Mouse (Mus musculus): ENCODE data around the gene Dse.
"Not testable (repeated sequence)": the region's sequence is repeated elsewhere in the genome, so short reads cannot be mapped to it uniquely, and the experiment has no call there.

The Dse gene

DNA sequence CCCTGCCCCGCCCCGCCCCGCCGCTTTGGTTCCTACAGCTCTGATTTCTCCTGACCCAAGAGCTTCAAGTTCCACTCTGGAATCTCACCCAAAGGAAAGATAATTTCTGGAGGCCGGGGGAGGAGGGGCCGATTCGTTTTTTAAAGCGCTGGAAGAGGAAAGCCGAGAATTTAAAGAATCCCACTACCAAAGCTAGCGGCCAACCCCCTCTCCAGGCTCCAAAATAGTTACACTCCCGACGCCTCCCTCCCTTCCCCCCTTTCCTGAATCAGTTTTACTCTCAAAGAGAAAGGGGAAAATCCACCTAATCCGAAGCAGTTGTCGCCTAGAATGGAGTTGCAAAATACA lies at the start of gene Dse:
TSS of gene Dse (minus strand) at position 213 of the 348 bp plus-strand sequence.
- DNase-seq (ENCODE audit: low spot score) = no peak

GRCm38 (mm10) chr10:34252833-34253232 lies 45.3 kb upstream of the Dse start:
- DNase-seq (ENCODE audit: low spot score) = not testable (repeated sequence)

GRCm38 (mm10) chr10:34249594-34249993 lies 42.1 kb upstream of the Dse start:
- DNase-seq (ENCODE audit: low spot score) = no peak

DNA sequence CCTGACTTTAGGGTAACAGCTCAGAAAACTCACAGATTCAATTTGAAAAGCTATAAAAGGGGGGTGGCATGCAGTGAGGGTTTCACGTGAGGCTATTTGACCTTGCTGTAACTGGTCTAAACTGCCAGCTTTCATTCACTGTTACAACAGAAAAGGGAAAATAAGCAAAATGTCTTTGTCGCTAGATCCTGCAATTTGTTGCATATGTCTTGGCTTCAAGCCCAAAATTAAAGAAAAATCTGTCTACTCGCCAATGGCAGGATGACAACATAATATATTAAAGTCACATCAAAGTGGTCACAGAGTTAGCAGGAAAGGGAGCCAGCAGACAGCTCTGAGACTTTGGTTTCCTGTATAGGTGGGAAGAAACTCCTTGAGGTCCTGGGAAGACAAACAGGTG lies 40.2 kb upstream of the Dse start:
- no peak for DNase-seq (ENCODE audit: low spot score)

GRCm38 (mm10) chr10:34246106-34246505 lies 38.6 kb upstream of the Dse start:
- DNase-seq (ENCODE audit: low spot score) = no peak

- no peak for DNase-seq (ENCODE audit: low spot score)
Observed at GRCm38 (mm10) chr10:34244745-34245144, 37.2 kb upstream of the Dse start.

- no peak for DNase-seq (ENCODE audit: low spot score)
Observed at GRCm38 (mm10) chr10:34238536-34238935, 31.0 kb upstream of the Dse start.

DNA sequence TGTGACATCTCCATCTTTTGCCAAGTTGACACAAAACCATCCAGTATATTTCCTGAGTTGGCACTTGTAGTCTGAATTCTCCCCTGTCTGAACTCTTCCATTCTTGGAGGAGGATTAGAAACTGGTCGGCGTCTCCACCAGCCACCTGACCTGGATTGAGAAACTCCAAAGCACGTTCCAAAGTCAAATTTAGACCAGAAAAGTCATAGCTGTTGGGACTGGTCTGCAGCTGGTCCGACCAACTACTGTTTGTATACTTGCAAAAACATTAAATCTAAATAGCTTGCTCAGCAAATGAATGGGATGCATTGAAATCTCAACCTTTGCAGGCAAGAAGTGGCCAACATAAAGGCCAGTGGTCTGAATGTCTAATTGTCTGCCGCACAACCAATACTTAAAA lies 29.1 kb upstream of the Dse start:
- DNase-seq (ENCODE audit: low spot score) = no peak

- DNase-seq (ENCODE audit: low spot score) = no peak
Observed at GRCm38 (mm10) chr10:34235384-34235783, 27.9 kb upstream of the Dse start.

DNA sequence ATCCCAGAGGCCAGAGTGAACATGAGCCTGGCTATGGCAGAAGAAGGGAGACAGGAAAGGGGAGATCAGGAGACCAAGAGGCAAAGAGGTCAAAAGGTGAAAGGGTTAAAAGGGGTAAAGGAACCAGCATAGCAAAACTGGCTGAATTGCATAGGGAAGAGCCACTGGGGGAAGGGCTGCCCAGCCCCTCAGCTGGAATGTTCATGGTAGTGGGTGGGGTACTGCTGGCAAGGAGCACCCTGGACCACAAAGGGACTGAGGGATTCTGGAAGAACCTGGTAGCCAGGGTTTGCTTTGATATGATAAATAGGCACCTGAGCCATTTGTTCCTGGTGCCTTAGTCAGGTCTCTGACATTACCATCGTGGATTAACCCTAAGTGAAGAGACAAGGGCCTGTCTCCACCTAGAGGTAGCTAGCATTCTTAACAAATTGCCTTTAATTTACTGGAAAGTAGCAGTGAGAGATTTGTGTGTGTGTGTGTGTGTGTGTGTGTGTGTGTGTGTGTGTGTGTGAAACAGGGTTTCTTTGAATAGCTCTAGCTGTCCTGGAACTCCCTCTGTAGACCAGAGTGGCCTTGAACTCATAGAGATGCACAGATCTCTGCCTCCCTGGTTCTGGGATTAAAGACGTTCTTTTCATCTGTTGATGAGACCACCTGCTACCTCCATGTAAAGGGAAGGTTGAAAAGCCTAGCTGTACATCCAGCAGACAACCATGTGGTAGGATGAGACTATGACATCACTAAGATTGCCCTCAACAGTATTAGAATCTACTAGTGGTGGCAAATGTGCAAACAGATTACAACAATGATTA lies 26.6 kb upstream of the Dse start:
- no peak for DNase-seq (ENCODE audit: low spot score)

DNA sequence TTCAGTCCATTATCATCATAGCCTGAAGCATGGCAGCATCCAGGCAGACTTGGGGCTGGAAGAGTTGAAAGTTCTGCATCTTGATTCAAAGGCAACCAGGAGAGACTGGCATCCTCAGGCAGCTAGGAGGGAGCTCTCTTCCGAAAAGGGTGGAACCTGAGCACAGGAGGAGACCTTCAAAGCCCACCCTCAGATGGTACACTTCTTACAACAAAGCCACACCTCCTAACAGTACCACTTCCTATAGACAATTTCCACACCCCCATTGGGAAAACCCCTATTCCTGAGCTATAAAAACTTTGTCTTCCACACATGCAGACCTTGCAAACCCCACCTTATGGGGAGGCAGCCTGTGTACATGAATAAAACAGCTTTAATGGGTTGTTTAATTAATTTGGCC lies 25.9 kb upstream of the Dse start:
- DNase-seq (ENCODE audit: low spot score) = no peak

GRCm38 (mm10) chr10:34230121-34230675 lies 22.7 kb upstream of the Dse start:
- no peak for DNase-seq (ENCODE audit: low spot score)

DNA sequence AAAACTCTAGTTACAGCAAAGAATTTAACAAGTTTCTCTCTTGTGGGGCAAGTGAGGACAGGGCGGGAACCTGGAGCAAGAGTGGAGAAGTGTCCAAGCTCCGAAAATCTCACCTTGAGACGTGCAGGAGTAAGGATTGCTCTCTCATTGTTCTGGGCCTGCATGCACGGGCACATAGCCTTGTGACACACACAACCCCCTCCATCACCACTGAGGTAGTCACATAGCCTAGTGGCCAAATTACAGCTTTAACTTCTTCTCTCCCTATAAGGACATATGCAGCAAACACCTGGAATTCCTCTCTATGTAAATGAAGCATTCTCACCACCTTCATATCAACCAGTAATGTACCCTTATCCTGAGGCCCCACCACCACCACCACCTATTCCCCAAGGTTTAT lies 22.0 kb upstream of the Dse start:
- DNase-seq (ENCODE audit: low spot score) = no peak

- no peak for DNase-seq (ENCODE audit: low spot score)
Observed at GRCm38 (mm10) chr10:34223660-34224059, 16.1 kb upstream of the Dse start.

GRCm38 (mm10) chr10:34221909-34222620 lies 14.6 kb upstream of the Dse start:
- DNase-seq (ENCODE audit: low spot score) = no peak

DNA sequence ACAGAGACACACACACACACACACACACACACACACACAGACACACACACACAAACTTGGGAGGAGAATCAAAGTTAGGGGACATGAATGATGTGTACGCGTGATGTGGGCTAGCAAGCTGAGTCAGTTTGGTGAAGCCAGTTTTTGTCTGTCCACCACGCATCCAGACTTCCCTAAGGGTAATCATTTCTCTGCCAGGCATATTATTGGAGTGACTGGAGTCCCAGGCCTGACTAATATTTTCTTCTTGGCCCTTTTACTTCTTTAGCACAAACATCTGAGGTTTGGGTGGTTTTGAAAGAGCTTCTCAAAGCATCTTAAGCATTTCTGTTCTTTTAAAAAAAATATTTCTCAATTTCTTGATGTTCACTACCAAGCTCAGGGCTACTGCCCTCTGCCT lies 10.7 kb upstream of the Dse start:
- DNase-seq (ENCODE audit: low spot score) = no peak

GRCm38 (mm10) chr10:34215667-34216066 lies 8.2 kb upstream of the Dse start:
- DNase-seq (ENCODE audit: low spot score) = no peak

DNA sequence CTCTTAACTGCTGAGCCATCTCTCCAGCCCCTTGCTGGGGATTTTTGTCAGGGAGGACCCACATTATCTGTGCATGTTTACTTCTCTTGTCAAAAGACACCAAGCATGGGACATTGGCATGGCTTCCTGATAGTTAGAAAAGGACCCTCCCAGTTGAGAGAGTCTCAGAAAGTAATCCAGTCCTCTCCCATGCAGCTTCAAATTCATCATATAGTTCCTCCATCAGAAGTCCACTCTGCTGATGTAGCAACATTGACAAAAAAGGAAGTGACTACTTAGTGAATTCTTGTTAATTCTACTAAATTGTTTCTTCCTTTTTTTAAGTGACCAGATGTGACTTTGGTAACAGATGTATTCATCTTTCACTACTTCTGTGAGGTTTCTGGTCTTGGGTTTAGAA lies 2.4 kb upstream of the Dse start:
- no peak for DNase-seq (ENCODE audit: low spot score)

DNA sequence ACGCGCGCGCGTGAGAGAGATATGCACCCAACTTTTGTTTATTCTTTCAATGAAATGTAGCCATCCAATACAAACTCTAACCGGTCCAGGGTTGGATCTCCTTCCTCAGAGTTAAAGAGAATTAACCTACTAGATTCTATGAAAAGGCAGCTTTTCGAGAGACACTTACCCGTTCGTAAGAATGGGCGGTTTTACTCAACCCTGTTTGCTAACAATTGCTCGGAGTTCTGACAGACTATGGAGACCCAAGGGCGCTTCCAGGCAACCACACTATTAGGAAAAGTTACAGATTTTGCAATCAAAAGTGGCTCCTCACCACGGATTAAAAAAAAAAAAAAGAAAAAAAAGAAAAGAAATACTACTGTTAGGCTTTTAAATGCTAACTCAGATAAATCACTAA lies 516 bp upstream of the Dse start:
- no peak for DNase-seq (ENCODE audit: low spot score)

GRCm38 (mm10) chr10:34206783-34207502 lies 572 bp downstream of the Dse start:
- peak; percentile 58 for DNase-seq (ENCODE audit: low spot score)

- DNase-seq (ENCODE audit: low spot score) = peak; percentile 16
Observed at GRCm38 (mm10) chr10:34206436-34206782, 1.1 kb downstream of the Dse start.

GRCm38 (mm10) chr10:34205825-34206224 lies 1.7 kb downstream of the Dse start:
- DNase-seq (ENCODE audit: low spot score) = no peak

DNA sequence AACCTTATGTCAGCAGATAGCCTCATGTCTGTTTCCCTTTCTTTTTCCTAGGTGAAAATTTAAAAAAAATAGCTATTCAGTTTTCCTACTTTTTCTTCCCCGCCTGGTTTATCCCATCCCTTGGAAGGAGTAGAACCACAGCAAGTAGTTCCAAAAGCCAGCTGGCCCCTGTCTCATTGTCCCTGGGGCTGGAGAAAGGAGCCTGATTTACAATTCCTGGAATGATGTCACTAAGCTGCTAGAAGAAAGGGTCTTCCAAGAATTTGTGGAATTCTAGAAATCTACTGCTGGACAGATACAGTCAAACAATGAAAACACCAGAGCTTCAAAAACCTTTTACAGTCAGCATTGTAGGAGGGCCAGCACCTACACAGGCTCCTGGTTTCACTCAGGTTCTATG lies 6.8 kb downstream of the Dse start:
- no peak for DNase-seq (ENCODE audit: low spot score)

All from testis, postnatal 14 days (tissue).